Mouse (Mus musculus): ENCODE measurements around the gene Mob3b. TPM values are rescaled to one million over a fixed set of nuclear protein-coding genes. Genes with fewer than 3 reads are reported as not detected.

Mob3b gene
- polyA plus RNA-seq, 1 experiment from 2014 or later: 2.7 TPM

- Histone ChIP-seq H3K27me3 (ENCODE audit: control insufficient read depth, insufficient read depth, low read length) (no peaks in the 10 kb centered on the region; the same call in 1 of the 2 replicates), H3K4me1 (ENCODE audit: control insufficient read depth, insufficient read depth, low read length) (no peaks in the 10 kb centered on the region), H3K4me3 (ENCODE audit: low read depth, low read length) (peak overlapping the region; percentile 63), H3K9ac (ENCODE audit: low read depth, low read length) (no peak overlapping the region; the same call in 1 of the 2 replicates), H3K4me2 (peak overlapping the region; percentile 94), H3K36me3 (ENCODE audit: control insufficient read depth, insufficient read depth, low read length) (no peaks in the 10 kb centered on the region), H3K9me3 (replicated peaks; ENCODE audit: control insufficient read depth, low read length) (no peaks in the 10 kb centered on the region), H3K27ac (ENCODE audit: low read depth, low read length) (no peak overlapping the region)
- 25% methylated on average over 20 of the region's 20 CpGs for WGBS (ENCODE audit: insufficient replicate concordance)
- ATAC-seq (replicated peaks; ENCODE audit: insufficient number of reproducible peaks, low FRiP score, low TSS enrichment): no peak
Measured at GRCm38 (mm10) chr4:35155132-35155922, 2.0 kb downstream of the Mob3b start.

DNA sequence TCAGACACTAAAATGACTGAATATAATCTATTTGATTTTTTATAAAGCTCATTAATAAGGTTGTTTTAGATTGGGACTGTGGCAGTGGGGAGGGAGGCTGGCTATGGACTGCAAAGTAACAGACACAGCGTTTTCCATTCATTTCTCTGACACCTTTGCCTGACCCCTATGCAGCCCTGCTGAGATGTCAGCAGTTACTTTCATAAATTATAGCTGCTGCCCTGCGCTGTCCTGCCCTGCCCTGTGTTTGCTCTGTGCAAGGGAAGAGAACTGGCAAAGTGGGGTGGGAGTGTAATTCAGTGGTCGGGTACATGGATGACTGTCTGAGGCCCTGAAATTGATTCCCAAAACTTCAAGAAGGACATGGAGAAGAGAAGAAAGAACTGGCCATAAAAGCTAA lies 3.2 kb downstream of the Mob3b start:
- no peak overlapping the region for H3K4me3 ChIP-seq (ENCODE audit: low read depth, low read length)
- no peak overlapping the region for H3K27ac ChIP-seq (ENCODE audit: low read depth, low read length)
- no peak for ATAC-seq (replicated peaks; ENCODE audit: insufficient number of reproducible peaks, low FRiP score, low TSS enrichment)
- H3K9me3 ChIP-seq (replicated peaks; ENCODE audit: control insufficient read depth, low read length): no peaks in the 10 kb centered on the region
- no peaks in the 10 kb centered on the region for H3K4me1 ChIP-seq (ENCODE audit: control insufficient read depth, insufficient read depth, low read length)
- H3K9ac ChIP-seq (ENCODE audit: low read depth, low read length): no peak overlapping the region
- no peak overlapping the region for H3K4me2 ChIP-seq
- no peaks in the 10 kb centered on the region; the same call in 1 of the 2 replicates for H3K27me3 ChIP-seq (ENCODE audit: control insufficient read depth, insufficient read depth, low read length)
- no peaks in the 10 kb centered on the region for H3K36me3 ChIP-seq (ENCODE audit: control insufficient read depth, insufficient read depth, low read length)
- WGBS (ENCODE audit: insufficient replicate concordance): 53% methylated on average over 3 of the region's 3 CpGs

- Histone ChIP-seq H3K4me1 (ENCODE audit: control insufficient read depth, insufficient read depth, low read length) (no peaks in the 10 kb centered on the region), H3K9me3 (replicated peaks; ENCODE audit: control insufficient read depth, low read length) (no peaks in the 10 kb centered on the region), H3K4me3 (ENCODE audit: low read depth, low read length) (no peak within 1 kb of the TSS), H3K36me3 (ENCODE audit: control insufficient read depth, insufficient read depth, low read length) (no peaks in the 10 kb centered on the region), H3K27ac (ENCODE audit: low read depth, low read length) (no peak within 1 kb of the TSS), H3K4me2 (no peak within 1 kb of the TSS), H3K9ac (ENCODE audit: low read depth, low read length) (no peak within 1 kb of the TSS), H3K27me3 (ENCODE audit: control insufficient read depth, insufficient read depth, low read length) (no peaks in the 10 kb centered on the region)
- ATAC-seq (replicated peaks; ENCODE audit: insufficient number of reproducible peaks, low FRiP score, low TSS enrichment): no peak
- 69% methylated on average over 4 of the region's 4 CpGs for whole genome bisulfite sequencing (ENCODE audit: insufficient replicate concordance)
Measured at GRCm38 (mm10) chr4:35151756-35152155, 5.5 kb downstream of the Mob3b start, which contains the start of gene Ifnk. Gene Ifnk (plus strand): TSS chr4:35152056.

GRCm38 (mm10) chr4:35150706-35151105 lies 6.6 kb downstream of the Mob3b start:
- H3K36me3 ChIP-seq (ENCODE audit: control insufficient read depth, insufficient read depth, low read length): no peaks in the 10 kb centered on the region
- H3K4me3 ChIP-seq (ENCODE audit: low read depth, low read length): no peak overlapping the region
- H3K4me2 ChIP-seq: no peak overlapping the region
- no peak overlapping the region for H3K9ac ChIP-seq (ENCODE audit: low read depth, low read length)
- no peaks in the 10 kb centered on the region for H3K4me1 ChIP-seq (ENCODE audit: control insufficient read depth, insufficient read depth, low read length)
- H3K27me3 ChIP-seq (ENCODE audit: control insufficient read depth, insufficient read depth, low read length): no peaks in the 10 kb centered on the region
- ATAC-seq (replicated peaks; ENCODE audit: insufficient number of reproducible peaks, low FRiP score, low TSS enrichment): no peak
- H3K9me3 ChIP-seq (replicated peaks; ENCODE audit: control insufficient read depth, low read length): no peaks in the 10 kb centered on the region
- WGBS (ENCODE audit: insufficient replicate concordance): 76% methylated on average over 3 of the region's 3 CpGs
- H3K27ac ChIP-seq (ENCODE audit: low read depth, low read length): no peak overlapping the region

- WGBS (ENCODE audit: insufficient replicate concordance): 77% methylated on average over 4 of the region's 4 CpGs
- no peak overlapping the region for H3K9ac ChIP-seq (ENCODE audit: low read depth, low read length)
- ATAC-seq (replicated peaks; ENCODE audit: insufficient number of reproducible peaks, low FRiP score, low TSS enrichment): no peak
Measured at GRCm38 (mm10) chr4:35148326-35148725, 9.0 kb downstream of the Mob3b start.

DNA sequence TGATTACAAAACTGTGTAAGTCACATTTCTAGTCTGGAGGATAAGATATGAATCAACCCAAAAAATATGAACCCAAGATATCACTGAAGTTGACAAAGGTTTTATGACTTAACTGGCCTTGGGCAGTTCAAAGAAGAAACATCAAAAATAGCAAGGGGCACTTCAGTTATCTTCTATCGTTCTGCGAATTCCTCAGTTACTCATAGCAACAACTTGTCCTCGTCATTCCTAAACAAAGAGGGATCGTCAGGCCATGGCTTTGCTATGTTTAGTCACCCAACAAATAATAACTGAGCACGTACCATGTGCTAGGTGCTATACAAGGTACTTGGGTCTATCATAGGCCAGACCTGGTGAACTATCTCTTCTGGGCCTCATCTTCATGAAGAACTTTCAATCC lies 10.7 kb downstream of the Mob3b start:
- Histone ChIP-seq H3K27me3 (ENCODE audit: control insufficient read depth, insufficient read depth, low read length) (no peaks in the 10 kb centered on the region), H3K9me3 (replicated peaks; ENCODE audit: control insufficient read depth, low read length) (no peaks in the 10 kb centered on the region), H3K4me3 (ENCODE audit: low read depth, low read length) (no peak overlapping the region), H3K36me3 (ENCODE audit: control insufficient read depth, insufficient read depth, low read length) (no peaks in the 10 kb centered on the region), H3K4me2 (no peak overlapping the region), H3K9ac (ENCODE audit: low read depth, low read length) (no peak overlapping the region), H3K27ac (ENCODE audit: low read depth, low read length) (no peak overlapping the region), H3K4me1 (ENCODE audit: control insufficient read depth, insufficient read depth, low read length) (no peaks in the 10 kb centered on the region)
- ATAC-seq (replicated peaks; ENCODE audit: insufficient number of reproducible peaks, low FRiP score, low TSS enrichment): no peak
- WGBS (ENCODE audit: insufficient replicate concordance): 67% methylated on average over 5 of the region's 5 CpGs

More at GRCm38 (mm10) chr4:35148326-35148725, 9.0 kb downstream of the Mob3b start:
- Histone ChIP-seq H3K4me1 (ENCODE audit: control insufficient read depth, insufficient read depth, low read length) (no peaks in the 10 kb centered on the region), H3K4me3 (ENCODE audit: low read depth, low read length) (no peak overlapping the region), H3K9me3 (replicated peaks; ENCODE audit: control insufficient read depth, low read length) (no peaks in the 10 kb centered on the region), H3K27me3 (ENCODE audit: control insufficient read depth, insufficient read depth, low read length) (no peaks in the 10 kb centered on the region), H3K27ac (ENCODE audit: low read depth, low read length) (no peak overlapping the region), H3K4me2 (no peak overlapping the region), H3K36me3 (ENCODE audit: control insufficient read depth, insufficient read depth, low read length) (no peaks in the 10 kb centered on the region)

DNA sequence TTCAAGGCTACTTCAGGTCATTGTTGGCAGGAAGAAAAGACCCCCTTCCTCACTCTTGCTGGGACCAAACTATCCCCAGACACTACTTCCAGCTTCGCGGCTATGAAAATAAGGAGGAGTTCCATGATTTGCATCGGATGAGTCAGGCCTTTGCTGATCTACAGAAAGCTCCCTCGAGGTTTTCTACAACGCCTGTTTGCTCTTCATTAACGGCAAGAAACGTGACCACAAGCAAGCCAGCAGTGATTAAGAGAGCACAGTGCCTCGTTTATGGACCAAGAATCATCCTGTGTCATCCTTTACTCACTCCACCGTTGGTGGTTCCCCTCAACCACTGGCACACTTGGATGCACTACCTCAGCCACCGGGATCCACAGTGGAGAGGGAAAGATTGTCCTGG lies 11.6 kb downstream of the Mob3b start:
- Histone ChIP-seq H3K27me3 (ENCODE audit: control insufficient read depth, insufficient read depth, low read length) (no peaks in the 10 kb centered on the region), H3K9me3 (replicated peaks; ENCODE audit: control insufficient read depth, low read length) (no peaks in the 10 kb centered on the region), H3K27ac (ENCODE audit: low read depth, low read length) (no peak overlapping the region), H3K4me1 (ENCODE audit: control insufficient read depth, insufficient read depth, low read length) (no peaks in the 10 kb centered on the region), H3K4me2 (no peak overlapping the region), H3K36me3 (ENCODE audit: control insufficient read depth, insufficient read depth, low read length) (no peaks in the 10 kb centered on the region), H3K9ac (ENCODE audit: low read depth, low read length) (no peak overlapping the region), H3K4me3 (ENCODE audit: low read depth, low read length) (no peak overlapping the region)
- WGBS (ENCODE audit: insufficient replicate concordance): 84% methylated on average over 10 of the region's 10 CpGs
- no peak for ATAC-seq (replicated peaks; ENCODE audit: insufficient number of reproducible peaks, low FRiP score, low TSS enrichment)

DNA sequence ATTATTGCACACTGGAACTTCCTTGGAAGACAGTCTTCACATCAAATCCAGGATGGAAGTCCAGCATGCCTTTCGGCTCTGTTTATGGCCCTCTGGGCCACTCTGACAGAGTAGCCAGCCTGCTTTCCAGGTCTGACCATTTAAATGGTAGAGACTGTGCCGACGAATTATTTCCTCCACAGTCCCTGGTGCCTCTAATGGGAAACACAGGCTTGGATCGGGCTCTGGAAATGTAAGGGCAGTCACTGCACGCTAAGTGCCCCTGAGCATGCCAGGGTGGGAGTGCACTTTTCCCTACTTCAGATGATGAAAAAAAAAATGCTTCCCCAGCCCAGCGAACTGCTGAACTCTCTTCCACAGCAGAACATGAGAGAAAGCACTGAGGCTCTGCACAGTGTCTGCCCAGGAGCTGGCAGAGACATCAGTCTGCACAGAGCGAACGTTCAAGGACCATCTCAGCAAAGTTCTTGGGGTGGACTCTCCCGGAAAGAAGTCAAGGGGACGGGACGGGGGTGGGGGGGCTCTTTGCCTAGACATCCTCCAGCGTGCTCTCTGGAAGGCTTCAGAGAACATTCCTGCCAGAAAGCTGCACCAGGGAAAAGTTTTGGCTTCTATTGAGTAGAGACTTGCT lies 13.7 kb downstream of the Mob3b start:
- H3K36me3 ChIP-seq (ENCODE audit: control insufficient read depth, insufficient read depth, low read length): no peaks in the 10 kb centered on the region
- no peak overlapping the region for H3K9ac ChIP-seq (ENCODE audit: low read depth, low read length)
- ATAC-seq (replicated peaks; ENCODE audit: insufficient number of reproducible peaks, low FRiP score, low TSS enrichment): no peak
- no peak overlapping the region for H3K27ac ChIP-seq (ENCODE audit: low read depth, low read length)
- no peak overlapping the region for H3K4me3 ChIP-seq (ENCODE audit: low read depth, low read length)
- WGBS (ENCODE audit: insufficient replicate concordance): 65% methylated on average over 12 of the region's 12 CpGs
- no peaks in the 10 kb centered on the region for H3K9me3 ChIP-seq (replicated peaks; ENCODE audit: control insufficient read depth, low read length)
- no peaks in the 10 kb centered on the region for H3K4me1 ChIP-seq (ENCODE audit: control insufficient read depth, insufficient read depth, low read length)
- no peak overlapping the region for H3K4me2 ChIP-seq
- H3K27me3 ChIP-seq (ENCODE audit: control insufficient read depth, insufficient read depth, low read length): no peaks in the 10 kb centered on the region
